Mouse (Mus musculus) forebrain, postnatal 0 days (tissue): ENCODE measurements around the gene Rtkn2. TPM values are rescaled to one million over a fixed set of nuclear protein-coding genes. Genes with fewer than 3 reads are reported as not detected.

Source experiments
- ATAC-seq: fragments of 200-750 bp; cut with Nextera tagmentation; 2 replicates; pipeline ENCODE4 v1.8.0; 2017; ENCODE audit warnings: mild to moderate bottlenecking, moderate library complexity
- DNase-seq: peaks from one replicate; pipeline ENCODE4 v3.0.0-alpha.2; 2015
- H3K27ac ChIP-seq: fragments of 300-500 bp; sonication (generic); 2 replicates; pipeline ENCODE4 v1.5.1; 2014; ENCODE audit warnings: low read depth, mild to moderate bottlenecking, antibody characterized with exemption, low read length, moderate library complexity, mixed read lengths
- H3K27me3 ChIP-seq: fragments of 300-500 bp; sonication (generic); 2 replicates; pipeline ENCODE4 v1.6.1; 2014; ENCODE audit warnings: mild to moderate bottlenecking, low read length, mixed read lengths; ENCODE audit not compliant: insufficient read depth
- H3K36me3 ChIP-seq: fragments of 300-500 bp; sonication (generic); 2 replicates; pipeline ENCODE4 v1.6.1; 2014; ENCODE audit warnings: mild to moderate bottlenecking, moderate library complexity; ENCODE audit not compliant: insufficient read depth
- H3K4me1 ChIP-seq: fragments of 300-500 bp; sonication (generic); 2 replicates; pipeline ENCODE4 v1.6.1; 2014; ENCODE audit warnings: antibody characterized with exemption; ENCODE audit not compliant: insufficient read depth
- H3K4me2 ChIP-seq: fragments of 300-500 bp; sonication (generic); 2 replicates; pipeline ENCODE4 v1.6.1; 2014; ENCODE audit warnings: low read depth, mild to moderate bottlenecking, moderate library complexity
- H3K4me3 ChIP-seq: fragments of 300-500 bp; sonication (generic); 2 replicates; pipeline ENCODE4 v1.5.1; 2014; ENCODE audit warnings: low read depth, low read length, mixed read lengths
- H3K9ac ChIP-seq: fragments of 300-500 bp; sonication (generic); 2 replicates; pipeline ENCODE4 v1.6.1; 2014; ENCODE audit warnings: mild to moderate bottlenecking
- H3K9me3 ChIP-seq: fragments of 300-500 bp; sonication (generic); 2 replicates; pipeline ENCODE4 v1.6.1; 2016; ENCODE audit warnings: low read length
- CTCF ChIP-seq: sonication (generic); IDR thresholded peaks from 2 replicates; pipeline ENCODE4 v1.5.1; 2016; ENCODE audit warnings: antibody characterized with exemption, control low read depth, low read depth
- WGBS: fragments of 180-500 bp; shearing (Covaris S2); extraction: QIAGEN DNeasy Blood & Tissue Kit; methylation state at CpG from one replicate; pipeline ENCODE4 v1.1.7; 2014; 5-methylcytosine and 5-hydroxymethylcytosine counted together
- polyA plus RNA-seq: library from polyadenylated mRNA; unstranded; fragments of >200 nt; fragmentation: Nextera tagmentation; extraction: Ambion mirVana; gene quantifications from 2 replicates; pipeline ENCODE4 v1.2.1, GENCODE M21; 2015
- total RNA-seq: library from RNA; depleted of rRNA; stranded (reverse); fragments of >200 nt; gene quantifications from 2 replicates; pipeline ENCODE4 v1.2.3, GENCODE M21; 2014; rRNA removed

The Rtkn2 gene
- total RNA-seq = 4.5 and 4.9 TPM in 2 replicates
- polyA plus RNA-seq = 3.2 and 4.2 TPM in 2 replicates

DNA sequence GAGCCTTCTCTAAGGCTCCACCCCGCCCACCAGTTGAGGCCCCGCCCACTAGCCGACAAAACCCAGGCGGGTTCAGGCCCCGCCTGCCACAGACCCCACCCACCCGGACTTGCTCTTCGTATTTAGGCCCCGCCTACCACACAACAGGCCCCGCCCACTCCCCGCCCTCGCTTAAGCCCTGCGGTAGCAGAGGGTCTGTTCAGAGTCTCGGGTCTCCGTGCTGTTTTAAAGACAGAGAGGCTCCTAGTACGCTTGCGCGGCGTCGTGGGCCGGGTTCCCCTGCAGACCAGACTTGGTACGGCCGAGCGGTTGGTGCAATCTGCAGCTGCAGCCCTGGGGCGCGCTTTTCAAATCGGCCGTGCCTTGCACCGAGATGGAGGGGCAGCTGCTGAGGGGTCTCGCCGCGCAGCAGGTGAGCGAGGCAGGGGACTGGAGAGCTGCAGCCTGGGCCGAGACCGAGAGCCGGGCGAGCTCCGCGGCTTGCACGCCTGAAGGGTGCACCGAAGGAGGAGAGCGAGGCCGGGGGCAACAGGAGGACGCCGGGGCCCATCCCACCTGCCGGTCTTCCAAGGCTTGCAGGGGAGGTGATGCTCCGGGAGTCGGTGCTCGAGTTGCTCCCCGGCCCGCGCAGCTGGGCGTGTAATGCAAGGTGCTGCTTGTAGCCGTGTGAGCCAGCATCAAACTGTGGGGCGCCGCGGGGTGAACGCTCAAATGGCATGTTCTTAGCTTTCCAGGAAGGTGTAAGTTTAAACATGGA, at the start of gene Rtkn2:
Rtkn2 (plus strand) TSS at position 170 of the 757 bp plus-strand sequence.
- no peaks in the 10 kb centered on the region for H3K36me3 ChIP-seq
- ATAC-seq (peak; percentile 99), DNase-seq (peak; percentile 96)
- H3K4me3 ChIP-seq = peak within 1 kb of the TSS; percentile 55
- H3K4me2 ChIP-seq = peak within 1 kb of the TSS; percentile 99
- peak; percentile 58 for TF ChIP-seq CTCF
- peak within 1 kb of the TSS; percentile 31; the same call in 1 of the 2 replicates for H3K27ac ChIP-seq
- H3K4me1 ChIP-seq = peaks cover 5% of the 10 kb centered on the region; the same call in 1 of the 2 replicates
- no peaks in the 10 kb centered on the region for H3K9me3 ChIP-seq
- WGBS = under 1% methylated on average over 57 of the region's 57 CpGs
- H3K27me3 ChIP-seq = no peaks in the 10 kb centered on the region
- H3K9ac ChIP-seq = peak within 1 kb of the TSS; percentile 52

DNA sequence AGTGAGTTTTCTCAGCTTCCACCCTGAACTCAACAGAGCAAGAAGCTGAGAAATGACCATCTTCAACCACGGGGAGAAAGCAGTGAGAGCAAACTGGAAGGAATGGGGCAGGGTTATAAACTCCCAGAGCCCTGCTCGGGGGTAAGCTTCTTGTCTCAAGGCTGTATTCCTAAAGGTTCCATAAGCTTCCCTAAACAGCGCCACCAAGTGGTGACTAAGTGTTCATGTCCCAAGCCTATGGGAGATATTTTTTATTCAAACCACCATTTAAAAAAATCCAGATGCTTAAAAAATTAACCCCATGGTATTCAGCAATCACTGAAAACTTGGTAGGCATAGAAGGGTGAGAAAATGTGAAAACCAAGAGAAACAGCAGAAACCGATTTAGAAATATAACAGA, 48.0 kb upstream of the Rtkn2 start:
- Histone ChIP-seq H3K9me3 (no peaks in the 10 kb centered on the region), H3K4me1 (no peaks in the 10 kb centered on the region), H3K4me2 (no peak overlapping the region), H3K27me3 (no peaks in the 10 kb centered on the region), H3K4me3 (no peak overlapping the region), H3K27ac (no peak overlapping the region), H3K36me3 (no peaks in the 10 kb centered on the region), H3K9ac (no peak overlapping the region)
- no peak for ATAC-seq
- TF ChIP-seq CTCF = 0 out of 2 replicates have a peak, but pooled peaks have one; percentile 13
- DNase-seq = no peak
- WGBS = 81% methylated on average over 4 of the region's 4 CpGs

- ATAC-seq (no peak), DNase-seq (no peak)
- Histone ChIP-seq H3K27me3 (no peaks in the 10 kb centered on the region), H3K9ac (no peak overlapping the region), H3K4me3 (no peak overlapping the region), H3K9me3 (no peaks in the 10 kb centered on the region), H3K27ac (no peak overlapping the region), H3K4me2 (no peak overlapping the region), H3K4me1 (no peaks in the 10 kb centered on the region), H3K36me3 (no peaks in the 10 kb centered on the region)
- whole genome bisulfite sequencing = 93% methylated on average over 11 of the region's 11 CpGs
- TF ChIP-seq CTCF = no peak
Observed at GRCm38 (mm10) chr10:67932780-67933179, 46.6 kb upstream of the Rtkn2 start.

DNA sequence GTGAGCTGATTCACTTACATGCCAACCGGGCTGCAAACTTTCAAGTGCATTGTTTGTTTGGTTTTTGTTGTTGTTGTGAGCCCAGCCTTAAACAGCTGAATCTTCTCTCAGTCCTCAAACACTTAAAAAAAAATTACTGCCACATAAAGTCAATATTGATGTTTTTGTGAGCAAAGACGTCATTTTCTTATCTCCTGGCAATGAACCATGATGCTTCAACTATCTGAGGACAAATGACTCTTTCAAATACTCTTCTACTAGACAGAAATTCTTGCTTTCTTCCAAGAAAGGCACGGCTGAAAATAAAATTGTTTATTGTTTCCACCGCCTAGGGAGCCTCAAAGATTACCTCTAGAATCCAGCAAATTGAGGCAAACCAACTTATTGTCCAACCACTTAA, 42.4 kb upstream of the Rtkn2 start:
- H3K4me3 ChIP-seq = no peak overlapping the region
- H3K27me3 ChIP-seq = no peaks in the 10 kb centered on the region
- no peak overlapping the region for H3K4me2 ChIP-seq
- TF ChIP-seq CTCF = no peak
- 66% methylated on average over 4 of the region's 4 CpGs for WGBS
- H3K9ac ChIP-seq = no peak overlapping the region
- no peaks in the 10 kb centered on the region for H3K4me1 ChIP-seq
- H3K36me3 ChIP-seq = no peaks in the 10 kb centered on the region
- no peaks in the 10 kb centered on the region for H3K9me3 ChIP-seq
- no peak for ATAC-seq
- no peak for DNase-seq
- H3K27ac ChIP-seq = no peak overlapping the region

- H3K27me3 ChIP-seq = no peaks in the 10 kb centered on the region
- 90% methylated on average over 5 of the region's 5 CpGs for WGBS
- no peak for ATAC-seq
- H3K9ac ChIP-seq = no peak overlapping the region
- no peak overlapping the region for H3K4me3 ChIP-seq
- no peak overlapping the region for H3K4me2 ChIP-seq
- H3K27ac ChIP-seq = no peak overlapping the region
- no peak for DNase-seq
- TF ChIP-seq CTCF = no peak
- H3K36me3 ChIP-seq = no peaks in the 10 kb centered on the region
- H3K4me1 ChIP-seq = no peaks in the 10 kb centered on the region
- no peaks in the 10 kb centered on the region for H3K9me3 ChIP-seq
Observed at GRCm38 (mm10) chr10:67937775-67938174, 41.6 kb upstream of the Rtkn2 start.

DNA sequence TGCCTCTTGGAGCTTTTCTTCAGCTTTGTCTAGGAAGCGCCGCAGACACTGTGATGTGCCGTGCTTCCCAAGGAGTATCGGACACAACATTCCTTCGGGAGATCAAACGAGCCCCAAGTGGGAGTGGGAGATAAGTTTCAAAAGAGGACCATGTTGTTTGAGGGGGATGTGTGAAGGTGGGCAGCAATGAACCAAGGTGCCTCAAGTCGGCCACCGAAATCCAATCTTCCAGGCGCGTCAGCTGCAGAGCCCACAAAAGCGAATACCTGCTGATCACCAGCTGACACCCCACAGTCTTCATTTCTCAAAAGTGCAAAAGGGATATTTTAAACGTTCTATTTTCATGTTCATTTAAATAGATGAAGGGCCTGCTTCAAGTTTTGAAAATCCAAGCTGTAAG, 39.8 kb upstream of the Rtkn2 start:
- DNase-seq = no peak
- no peak overlapping the region for H3K9ac ChIP-seq

GRCm38 (mm10) chr10:67943513-67943912, 35.9 kb upstream of the Rtkn2 start:
- Histone ChIP-seq H3K4me1 (no peaks in the 10 kb centered on the region), H3K4me2 (no peak overlapping the region), H3K27ac (no peak overlapping the region), H3K9ac (no peak overlapping the region), H3K9me3 (no peaks in the 10 kb centered on the region), H3K36me3 (no peaks in the 10 kb centered on the region), H3K27me3 (no peaks in the 10 kb centered on the region), H3K4me3 (no peak overlapping the region)
- 89% methylated on average over 4 of the region's 4 CpGs for WGBS
- no peak for DNase-seq
- no peak for ATAC-seq
- TF ChIP-seq CTCF = no peak

More for the DNA sequence above, 39.8 kb upstream of the Rtkn2 start:
- no peaks in the 10 kb centered on the region for H3K9me3 ChIP-seq
- H3K27me3 ChIP-seq = no peaks in the 10 kb centered on the region
- WGBS = 74% methylated on average over 12 of the region's 12 CpGs
- H3K4me2 ChIP-seq = no peak overlapping the region
- no peak overlapping the region for H3K4me3 ChIP-seq
- H3K36me3 ChIP-seq = no peaks in the 10 kb centered on the region
- no peak for TF ChIP-seq CTCF
- ATAC-seq = no peak
- H3K4me1 ChIP-seq = no peaks in the 10 kb centered on the region
- no peak overlapping the region for H3K27ac ChIP-seq
